Mouse (Mus musculus) neural tube, embryonic 12.5 days (tissue): ENCODE data around the gene Tm9sf1. TPM values are rescaled to one million over a fixed set of nuclear protein-coding genes. Genes with fewer than 3 reads are reported as not detected.

ENCODE experiments used
- polyA plus RNA-seq: library from polyadenylated mRNA; unstranded; fragments of >200 nt; fragmentation: Nextera tagmentation; extraction: Ambion mirVana; gene quantifications from 2 replicates; pipeline ENCODE4 v1.2.1, GENCODE M21; 2016

Tm9sf1 gene
- polyA plus RNA-seq, 1 experiment from 2014 or later = 68.6 TPM

Other genes with a start within 250 kb of the Tm9sf1 start
- 41.5 and 41.7 TPM in 2 replicates for gene Dhrs4, start 165.0 kb downstream of the Tm9sf1 start, polyA plus RNA-seq
- gene Carmil3, start 153.2 kb downstream of the Tm9sf1 start, polyA plus RNA-seq = 16.1 and 16.8 TPM in 2 replicates
- 1.4 and 2.4 TPM in 2 replicates for gene Cpne6, start 133.4 kb downstream of the Tm9sf1 start, polyA plus RNA-seq
- gene Nrl, start 118.8 kb downstream of the Tm9sf1 start, polyA plus RNA-seq = 0.10 and 0.19 TPM in 2 replicates
- gene Pck2, start 103.5 kb downstream of the Tm9sf1 start, polyA plus RNA-seq = 18.2 and 21.0 TPM in 2 replicates
- gene Dcaf11, start 83.8 kb downstream of the Tm9sf1 start, polyA plus RNA-seq = 103 and 105 TPM in 2 replicates
- not detected in 2 replicates for gene A730061H03Rik, start 83.4 kb downstream of the Tm9sf1 start, polyA plus RNA-seq
- 4.0 and 4.3 TPM in 2 replicates for gene Fitm1, start 68.2 kb downstream of the Tm9sf1 start, polyA plus RNA-seq
- gene Psme1, start 65.7 kb downstream of the Tm9sf1 start, polyA plus RNA-seq = 120 and 128 TPM in 2 replicates
- gene Emc9, start 58.5 kb downstream of the Tm9sf1 start, polyA plus RNA-seq = 8.9 and 12.7 TPM in 2 replicates
- 212 and 223 TPM in 2 replicates for gene Psme2, start 52.7 kb downstream of the Tm9sf1 start, polyA plus RNA-seq
- gene Rnf31, start 52.1 kb downstream of the Tm9sf1 start, polyA plus RNA-seq = 17.8 and 21.0 TPM in 2 replicates
- gene Irf9, start 40.2 kb downstream of the Tm9sf1 start, polyA plus RNA-seq = 8.8 and 9.0 TPM in 2 replicates
- gene Rec8, start 25.8 kb downstream of the Tm9sf1 start, polyA plus RNA-seq = 20.6 and 22.8 TPM in 2 replicates
- 73.7 and 85.6 TPM in 2 replicates for gene Ipo4, start 7.8 kb downstream of the Tm9sf1 start, polyA plus RNA-seq
- gene Gm49378, start 5.9 kb downstream of the Tm9sf1 start, polyA plus RNA-seq = 2.1 and 3.6 TPM in 2 replicates
- gene Tssk4, start 6.4 kb upstream of the Tm9sf1 start, polyA plus RNA-seq = 0.53 and 0.77 TPM in 2 replicates
- 70.1 and 71.0 TPM in 2 replicates for gene Mdp1, start 16.7 kb upstream of the Tm9sf1 start, polyA plus RNA-seq
- 60.7 and 61.6 TPM in 2 replicates for gene Gmpr2, start 28.1 kb upstream of the Tm9sf1 start, polyA plus RNA-seq
- gene Nedd8, start 28.3 kb upstream of the Tm9sf1 start, polyA plus RNA-seq = 555 and 567 TPM in 2 replicates
- 44.1 and 45.7 TPM in 2 replicates for gene Tinf2, start 38.0 kb upstream of the Tm9sf1 start, polyA plus RNA-seq
- 0.34 and 0.36 TPM in 2 replicates for gene Tgm1, start 70.1 kb upstream of the Tm9sf1 start, polyA plus RNA-seq
- gene Rabggta, start 78.5 kb upstream of the Tm9sf1 start, polyA plus RNA-seq = 42.0 and 46.3 TPM in 2 replicates
- gene Dhrs1, start 101.9 kb upstream of the Tm9sf1 start, polyA plus RNA-seq = 74.1 and 81.8 TPM in 2 replicates
- 44.2 and 47.0 TPM in 2 replicates for gene Nop9, start 101.9 kb upstream of the Tm9sf1 start, polyA plus RNA-seq
- 0.30 TPM in 1 of 2 replicates, not detected in the other for gene Cideb, start 114.7 kb upstream of the Tm9sf1 start, polyA plus RNA-seq
- 0.37 and 0.52 TPM in 2 replicates for gene Ltb4r2, start 117.6 kb upstream of the Tm9sf1 start, polyA plus RNA-seq
- gene Ltb4r1, start 122.2 kb upstream of the Tm9sf1 start, polyA plus RNA-seq = 0.23 and 0.37 TPM in 2 replicates
- 9.2 and 10.1 TPM in 2 replicates for gene Adcy4, start 140.3 kb upstream of the Tm9sf1 start, polyA plus RNA-seq
- gene Ripk3, start 145.1 kb upstream of the Tm9sf1 start, polyA plus RNA-seq = 7.9 and 8.7 TPM in 2 replicates
- 22.0 and 24.8 TPM in 2 replicates for gene Nfatc4, start 179.3 kb upstream of the Tm9sf1 start, polyA plus RNA-seq
- gene Nynrin, start 210.2 kb upstream of the Tm9sf1 start, polyA plus RNA-seq = 19.7 and 21.5 TPM in 2 replicates
- gene Cbln3, start 240.6 kb upstream of the Tm9sf1 start, polyA plus RNA-seq = 0.25 and 0.28 TPM in 2 replicates
- gene Khnyn, start 241.1 kb upstream of the Tm9sf1 start, polyA plus RNA-seq = 18.3 and 19.7 TPM in 2 replicates